Mouse (Mus musculus) megakaryocyte, embryonic 14.5 days (primary cell): ENCODE results near the gene Ddc. TPM values are rescaled to one million over a fixed set of nuclear protein-coding genes. Genes with fewer than 3 reads are reported as not detected.
A peak's percentile ranks its signal among the peaks of the same experiment; 100 is the strongest.

Experiments
- H3K27me3 ChIP-seq: replicated peaks from 2 replicates; pipeline ENCODE3; 2012; ENCODE audit warnings: inconsistent platforms
- H3K36me3 ChIP-seq: replicated peaks from 2 replicates; pipeline ENCODE3; 2012; ENCODE audit warnings: low read length, inconsistent platforms, mixed read lengths
- H3K4me1 ChIP-seq: 2 replicates; pipeline ENCODE4 v1.6.1; 2012; ENCODE audit warnings: inconsistent platforms
- H3K4me3 ChIP-seq: replicated peaks from 2 replicates; pipeline ENCODE3; 2012; ENCODE audit warnings: moderate library complexity, mild to moderate bottlenecking, inconsistent platforms
- H3K9me3 ChIP-seq: 2 replicates; pipeline ENCODE4 v1.6.1; 2012; ENCODE audit warnings: inconsistent platforms
- FLI1 ChIP-seq: IDR thresholded peaks from 2 replicates; pipeline ENCODE4 v1.6.1; 2012; ENCODE audit warnings: low read length, inconsistent platforms, mixed read lengths
- GATA1 ChIP-seq: IDR thresholded peaks from 3 replicates; pipeline ENCODE4 v1.6.1; 2012; ENCODE audit warnings: mixed read lengths, low read length, inconsistent platforms, borderline replicate concordance
- polyA plus RNA-seq: library from polyadenylated mRNA; stranded (reverse); fragments of >175 nt; gene quantifications from 2 replicates; pipeline ENCODE4 v1.2.3, GENCODE M21; 2012; ENCODE audit warnings: low replicate concordance; ENCODE audit not compliant: insufficient read depth

Ddc gene
- polyA plus RNA-seq, 1 experiment: not detected

DNA sequence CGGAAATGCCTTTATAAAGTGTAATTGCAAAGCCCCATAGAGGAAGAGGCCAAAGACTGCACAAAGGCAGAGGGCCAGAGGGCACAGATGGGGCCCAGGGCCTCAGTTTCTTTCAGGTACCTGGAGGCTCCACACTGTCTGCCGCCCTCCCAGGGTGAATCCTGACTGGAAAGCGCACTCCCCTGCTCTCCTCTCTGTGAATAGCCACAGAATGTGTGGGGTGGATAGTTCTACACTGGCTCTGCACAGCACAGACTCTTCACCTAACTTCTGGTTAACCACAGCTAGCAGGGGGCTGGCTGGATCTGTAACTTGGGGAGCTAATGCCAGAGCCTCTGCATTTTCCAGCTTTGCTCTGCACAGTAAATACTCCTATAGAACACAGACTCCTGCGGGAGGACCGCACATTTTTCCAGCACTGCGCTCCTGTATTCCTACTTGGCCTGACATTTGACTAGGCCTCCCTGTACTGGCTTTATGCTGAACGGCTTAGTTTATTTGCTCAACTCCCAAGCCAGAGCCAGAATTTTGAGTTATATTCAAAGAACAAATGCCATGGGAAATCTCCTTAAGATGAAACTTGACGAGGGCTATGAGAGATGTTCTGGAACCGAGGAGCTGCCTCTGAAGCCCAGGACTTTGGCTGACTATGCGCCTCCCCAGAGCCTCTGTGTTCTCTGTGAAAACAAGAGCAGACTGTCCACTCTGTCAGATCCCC lies 18.8 kb downstream of the Ddc start:
- Histone ChIP-seq H3K27me3 (no peaks in the 10 kb centered on the region), H3K36me3 (no peaks in the 10 kb centered on the region), H3K9me3 (no peaks in the 10 kb centered on the region), H3K4me3 (peak overlapping the region; percentile 71), H3K4me1 (peaks cover 88% of the 10 kb centered on the region)
- no peak for TF ChIP-seq GATA1
- no peak for TF ChIP-seq FLI1

DNA sequence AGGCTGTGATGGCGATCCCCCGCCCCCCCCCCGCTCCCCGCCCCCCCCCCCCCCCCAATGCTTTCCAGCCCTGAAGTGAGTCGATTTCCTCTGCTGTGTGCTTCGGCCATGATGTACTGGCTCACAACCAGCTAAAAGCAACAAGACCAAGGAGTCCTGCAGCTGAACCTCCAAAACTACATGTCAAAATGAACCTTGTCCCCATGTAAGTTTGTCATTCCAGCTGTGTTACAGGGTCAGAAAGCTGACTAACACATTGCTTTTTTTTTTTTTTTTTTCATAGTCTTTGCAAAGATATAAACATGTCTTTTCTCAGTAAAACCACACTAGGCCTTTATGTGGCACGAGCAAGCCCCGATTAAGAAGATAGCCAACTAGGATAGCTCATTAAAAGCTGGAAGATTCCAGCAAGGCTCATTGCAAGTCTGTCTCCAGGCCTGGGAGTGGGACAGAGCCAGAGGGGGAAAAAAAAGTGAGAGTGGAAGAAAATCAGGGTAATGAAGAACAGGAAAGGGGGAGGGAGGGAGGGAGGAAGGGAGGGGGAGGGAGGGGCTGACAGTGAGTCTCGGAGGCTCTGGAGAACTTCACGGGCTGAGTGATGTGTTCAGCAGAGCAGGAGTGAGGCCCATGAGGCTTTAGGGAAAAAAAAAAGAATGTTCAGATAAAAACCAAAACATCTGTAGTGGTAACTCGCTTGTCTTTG lies 19.5 kb downstream of the Ddc start:
- Histone ChIP-seq H3K27me3 (no peaks in the 10 kb centered on the region), H3K4me3 (peak overlapping the region; percentile 71), H3K9me3 (no peaks in the 10 kb centered on the region), H3K4me1 (peaks cover 91% of the 10 kb centered on the region), H3K36me3 (no peaks in the 10 kb centered on the region)
- TF ChIP-seq FLI1 (no peak), GATA1 (no peak)

DNA sequence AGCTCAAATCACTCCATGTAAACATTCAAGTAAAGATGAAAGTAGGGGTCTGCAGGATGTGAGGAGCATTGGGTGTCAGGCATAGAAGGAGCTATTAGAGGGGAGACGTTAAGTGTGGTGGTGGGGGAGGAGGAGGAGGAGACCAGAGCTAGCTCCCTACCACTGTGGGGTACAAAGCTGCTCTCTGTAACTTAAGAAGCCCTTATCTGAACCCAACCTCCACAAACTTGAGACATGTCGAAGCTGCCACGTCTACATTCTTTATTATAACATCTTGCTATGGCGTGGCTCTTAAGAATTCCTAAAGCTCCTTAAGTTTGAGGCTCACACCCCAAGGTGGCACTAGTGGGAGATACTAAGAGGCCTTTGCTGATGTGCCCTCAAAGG lies 20.1 kb downstream of the Ddc start:
- peaks cover 93% of the 10 kb centered on the region for H3K4me1 ChIP-seq
- no peaks in the 10 kb centered on the region for H3K36me3 ChIP-seq
- TF ChIP-seq FLI1: no peak
- TF ChIP-seq GATA1: no peak
- H3K4me3 ChIP-seq: no peak overlapping the region
- H3K27me3 ChIP-seq: no peaks in the 10 kb centered on the region
- no peaks in the 10 kb centered on the region for H3K9me3 ChIP-seq

DNA sequence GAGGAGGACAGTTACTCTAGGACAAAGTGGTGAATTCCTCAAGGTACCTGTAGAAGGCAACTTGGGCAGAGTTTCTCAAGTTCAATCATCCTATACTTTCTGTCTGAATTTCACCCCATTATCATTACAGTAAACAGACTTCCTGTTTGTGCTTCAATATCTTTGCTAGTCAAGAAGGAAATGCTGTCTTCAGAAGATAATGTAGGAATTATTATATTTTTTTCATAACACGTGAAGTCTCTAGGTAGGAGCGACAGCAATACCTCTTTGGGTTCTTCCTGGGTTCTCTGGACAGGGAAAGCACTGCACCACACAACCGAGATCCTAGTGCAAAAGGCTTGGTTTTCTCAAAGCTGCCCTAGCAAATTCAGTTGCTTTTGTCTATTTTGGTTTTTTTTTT lies 21.6 kb downstream of the Ddc start:
- Histone ChIP-seq H3K36me3 (no peaks in the 10 kb centered on the region), H3K4me3 (peak overlapping the region; percentile 29), H3K27me3 (no peaks in the 10 kb centered on the region), H3K9me3 (no peaks in the 10 kb centered on the region), H3K4me1 (peaks cover 96% of the 10 kb centered on the region)
- no peak; the same call in 2 of the 3 replicates for TF ChIP-seq GATA1
- TF ChIP-seq FLI1: no peak

DNA sequence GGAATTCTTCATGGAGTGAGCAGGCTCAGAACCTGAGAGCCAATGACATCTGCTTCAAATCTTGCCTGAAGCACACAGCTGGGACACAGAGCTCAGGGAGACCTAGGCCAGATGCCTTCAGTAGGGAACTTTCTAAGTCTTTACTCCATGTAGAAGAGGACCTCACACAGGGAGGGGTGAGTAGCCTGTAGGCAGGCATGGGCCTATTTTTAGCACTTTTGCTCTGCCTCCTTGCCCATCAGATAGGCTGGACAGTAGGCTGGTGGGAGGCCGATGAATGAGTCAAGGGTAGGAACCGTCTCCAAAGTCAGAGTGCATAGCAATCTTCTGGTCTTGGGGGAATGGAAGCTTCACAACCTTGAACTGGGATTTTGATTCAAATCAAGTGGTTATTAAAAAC lies 22.7 kb downstream of the Ddc start:
- no peaks in the 10 kb centered on the region for H3K27me3 ChIP-seq
- no peaks in the 10 kb centered on the region for H3K36me3 ChIP-seq
- no peak for TF ChIP-seq FLI1
- TF ChIP-seq GATA1: no peak
- peak overlapping the region; percentile 54 for H3K4me3 ChIP-seq
- H3K4me1 ChIP-seq: peaks cover 87% of the 10 kb centered on the region
- no peaks in the 10 kb centered on the region for H3K9me3 ChIP-seq

DNA sequence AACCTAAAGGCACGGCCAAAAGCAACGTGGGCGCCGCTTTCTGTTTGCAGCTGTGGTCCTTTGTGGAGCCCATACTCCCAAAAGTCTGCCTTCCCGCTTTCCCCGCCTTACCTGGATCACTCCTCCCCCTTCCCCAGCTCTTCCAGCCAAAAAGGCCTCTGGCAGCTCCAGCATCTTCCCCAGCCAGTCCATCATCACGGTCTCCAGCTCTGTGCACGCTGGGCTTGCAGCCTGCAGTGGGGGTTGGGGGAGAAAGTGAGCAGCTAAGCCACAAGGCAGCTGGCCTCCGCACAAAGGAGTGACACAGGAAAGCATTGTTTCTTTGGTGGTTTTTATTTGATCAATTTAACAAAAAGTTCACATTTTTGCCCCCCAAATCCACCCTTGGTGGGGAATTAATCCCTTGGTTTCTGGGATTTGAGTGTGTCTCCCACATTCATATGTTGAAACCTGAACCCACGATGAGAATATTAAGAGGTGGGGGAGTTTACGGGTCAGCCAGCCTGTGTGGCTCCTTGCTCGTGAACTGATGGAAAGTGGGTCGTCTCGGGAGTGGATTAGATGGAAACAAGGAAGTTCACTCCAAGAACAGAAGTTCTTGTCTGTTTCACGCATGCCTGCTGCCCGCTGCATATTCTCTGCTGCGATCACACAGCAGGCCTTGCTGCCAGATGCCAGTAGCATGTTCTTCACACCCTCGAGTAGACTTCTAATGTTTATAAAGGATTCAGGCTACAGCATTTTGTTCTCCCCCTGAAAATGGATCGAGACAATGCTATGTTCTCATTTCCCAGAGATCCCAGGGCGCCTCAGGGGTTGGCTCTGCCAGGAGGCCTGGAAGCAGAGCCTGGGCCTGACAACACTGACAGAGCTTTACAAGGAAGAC lies 24.7 kb downstream of the Ddc start:
- Histone ChIP-seq H3K4me1 (peaks cover 69% of the 10 kb centered on the region), H3K27me3 (peaks cover 1% of the 10 kb centered on the region), H3K9me3 (no peaks in the 10 kb centered on the region), H3K4me3 (no peak overlapping the region), H3K36me3 (no peaks in the 10 kb centered on the region)
- TF ChIP-seq GATA1 (no peak), FLI1 (no peak)

DNA sequence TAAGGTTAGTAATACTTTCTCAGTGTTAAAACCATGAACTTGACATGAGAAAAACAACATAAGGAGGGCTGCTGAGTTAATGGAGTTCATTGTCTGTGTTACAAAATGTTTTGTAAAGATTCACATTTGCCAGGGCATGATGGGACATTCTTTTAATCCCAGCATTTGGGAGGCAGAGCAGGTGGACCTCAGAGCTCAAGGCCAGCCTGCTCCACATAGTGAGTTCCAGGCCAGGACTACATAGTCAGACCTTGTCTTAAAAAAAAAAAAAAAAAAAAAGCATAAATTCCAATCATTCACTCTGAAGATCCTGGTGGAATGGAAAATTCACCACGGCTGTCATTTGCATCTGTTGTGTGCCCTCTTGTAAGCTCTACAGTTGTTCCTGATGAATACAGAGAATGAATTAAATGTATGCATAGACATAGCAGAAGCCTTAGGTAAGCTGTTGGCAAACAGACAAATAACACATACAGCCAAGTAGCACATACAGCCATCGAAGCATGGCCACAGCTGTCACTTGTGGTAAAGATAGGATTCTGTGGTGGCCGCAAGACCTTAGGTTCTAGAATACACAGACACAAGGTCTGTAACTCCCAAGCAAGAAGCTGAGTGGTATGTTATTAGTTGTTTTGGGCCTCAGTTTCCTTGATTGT lies 25.7 kb downstream of the Ddc start:
- TF ChIP-seq GATA1: no peak
- no peak for TF ChIP-seq FLI1
- H3K9me3 ChIP-seq: no peaks in the 10 kb centered on the region
- H3K4me1 ChIP-seq: peaks cover 61% of the 10 kb centered on the region
- no peaks in the 10 kb centered on the region for H3K36me3 ChIP-seq
- peaks cover 3% of the 10 kb centered on the region for H3K27me3 ChIP-seq
- no peak overlapping the region for H3K4me3 ChIP-seq

DNA sequence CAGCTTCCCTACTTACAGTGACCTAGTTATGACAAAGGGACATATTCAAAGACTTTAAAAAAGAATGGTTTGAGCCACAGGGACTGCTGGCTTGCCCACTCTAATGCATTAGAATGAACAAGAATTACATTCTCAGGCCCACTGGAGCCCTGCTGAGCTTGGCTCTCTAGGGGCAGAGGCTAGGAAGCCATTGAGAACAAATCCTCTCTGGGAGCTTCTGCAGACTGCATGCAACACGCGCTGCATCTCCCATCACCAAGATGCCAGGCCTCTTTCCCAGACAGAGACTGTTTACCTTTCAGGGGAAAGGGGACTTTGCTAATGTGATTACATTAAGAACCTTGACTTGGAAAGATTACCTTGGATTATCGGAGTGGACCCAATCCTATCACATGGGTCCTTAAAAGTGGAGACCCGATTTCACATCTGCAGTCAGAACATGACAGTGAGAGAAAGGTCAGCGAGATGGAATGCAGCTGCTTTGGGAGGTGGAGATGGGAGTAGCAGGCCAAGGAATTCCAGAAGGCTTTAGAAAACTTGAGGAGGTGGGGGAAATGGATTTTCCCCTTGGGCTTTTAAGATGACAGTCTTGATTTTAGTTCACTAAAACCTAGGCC lies 26.6 kb downstream of the Ddc start:
- TF ChIP-seq GATA1 (no peak), FLI1 (no peak)
- H3K27me3 ChIP-seq: peaks cover 3% of the 10 kb centered on the region
- H3K9me3 ChIP-seq: no peaks in the 10 kb centered on the region
- H3K4me3 ChIP-seq: no peak overlapping the region
- H3K36me3 ChIP-seq: no peaks in the 10 kb centered on the region
- peaks cover 55% of the 10 kb centered on the region for H3K4me1 ChIP-seq

DNA sequence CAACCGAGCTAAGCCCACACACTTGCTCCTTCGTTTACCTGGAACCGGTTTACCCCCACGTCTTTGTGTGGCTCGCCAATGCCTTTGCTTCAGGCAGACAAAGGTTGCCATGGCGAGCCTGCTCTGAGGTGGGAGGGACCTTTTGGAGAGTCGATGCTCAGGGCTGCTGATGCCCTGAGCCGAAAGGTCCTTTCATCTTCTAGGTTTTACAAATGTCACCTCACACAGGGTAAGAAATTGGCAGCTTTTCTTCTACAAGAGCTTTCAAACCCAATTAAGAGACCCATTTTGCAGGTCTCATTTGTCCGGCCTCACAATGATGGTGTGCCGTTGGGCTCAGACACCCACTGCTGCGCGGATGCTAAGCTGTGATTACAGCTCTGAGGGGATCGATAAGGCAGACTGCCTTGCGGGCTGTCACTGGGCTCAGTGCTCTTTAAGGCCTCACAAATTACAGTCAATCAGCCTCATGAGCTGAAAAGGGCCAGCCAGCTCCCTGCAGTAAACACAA lies 29.9 kb downstream of the Ddc start:
- no peaks in the 10 kb centered on the region for H3K36me3 ChIP-seq
- H3K27me3 ChIP-seq: peaks cover 8% of the 10 kb centered on the region
- TF ChIP-seq GATA1: no peak
- no peak for TF ChIP-seq FLI1
- H3K9me3 ChIP-seq: no peaks in the 10 kb centered on the region
- peaks cover 28% of the 10 kb centered on the region for H3K4me1 ChIP-seq
- no peak overlapping the region for H3K4me3 ChIP-seq
